Mouse (Mus musculus) stomach, postnatal 0 days (tissue): ENCODE measurements around the gene AU018091.

ENCODE experiments used
- CTCF ChIP-seq: IDR thresholded peaks from 2 replicates; pipeline ENCODE4 v1.5.1; 2016; ENCODE audit warnings: antibody characterized with exemption, low read depth, mild to moderate bottlenecking, moderate library complexity
- EP300 ChIP-seq: optimal IDR thresholded peaks from 2 replicates; pipeline ENCODE3; 2016; ENCODE audit warnings: antibody characterized with exemption

- TF ChIP-seq CTCF = peak; percentile 51
- TF ChIP-seq EP300 = no peak
Measured at GRCm38 (mm10) chr7:3198884-3199283, 29.9 kb upstream of the AU018091 start.
